ENCODE assay signal across 32 mouse cellular contexts in genomic region chr1:155713306-155713705, GRCm38 (mm10). TPM values are rescaled to one million over a fixed set of nuclear protein-coding genes. Genes with fewer than 3 reads are reported as not detected.
DNase-seq lines count a peak whose midpoint lies in the region; ATAC-seq lines count a peak whose summit lies in the region.
"Had no signal": no experiment of that assay in that cellular context is flagged by ENCODE, and none has a peak within 500 bp of the region (broad histone marks: within the 10 kb centered on the region; RNA-seq: fewer than 3 reads in every experiment).

No protein-coding gene starts in this region.

- no peak overlapping the region for H3K27ac ChIP-seq in intestine, embryonic 16.5 days (ENCODE audit: low read length)
- H3K27ac ChIP-seq: forebrain, embryonic 13.5 days; heart, embryonic 10.5 days; heart, embryonic 15.5 days; left cerebral cortex, adult 2 months; liver, embryonic 12.5 days; macrophage; midbrain, embryonic 13.5 days; neural tube, embryonic 13.5 days had no signal

- H3K4me1 ChIP-seq in intestine, embryonic 16.5 days (ENCODE audit: control insufficient read depth, insufficient read depth, low read length): no peaks in the 10 kb centered on the region
- H3K4me1 ChIP-seq: forebrain, embryonic 13.5 days; liver, embryonic 12.5 days had no signal

- no peak overlapping the region for H3K4me3 ChIP-seq in intestine, embryonic 16.5 days (ENCODE audit: low read length)
- H3K4me3 ChIP-seq: forebrain, embryonic 13.5 days; heart, embryonic 10.5 days; heart, embryonic 15.5 days; left cerebral cortex, adult 2 months; liver, embryonic 12.5 days; midbrain, embryonic 13.5 days; neural tube, embryonic 13.5 days had no signal

- no peaks in the 10 kb centered on the region for H3K27me3 ChIP-seq in intestine, embryonic 16.5 days (replicated peaks; ENCODE audit: control insufficient read depth, insufficient read depth, low read length)

- H3K9ac ChIP-seq in intestine, embryonic 16.5 days (ENCODE audit: low read depth, low read length): no peak overlapping the region
- H3K9ac ChIP-seq: forebrain, embryonic 13.5 days; heart, embryonic 15.5 days; liver, embryonic 12.5 days; liver, postnatal 0 days; midbrain, embryonic 13.5 days; neural tube, embryonic 13.5 days had no signal

- ATAC-seq in intestine, embryonic 16.5 days: no peak
- ATAC-seq: forebrain, embryonic 13.5 days; hindbrain, embryonic 16.5 days; liver, embryonic 12.5 days; liver, postnatal 0 days; midbrain, embryonic 13.5 days had no signal

- no peaks in the 10 kb centered on the region for H3K36me3 ChIP-seq in intestine, embryonic 16.5 days (ENCODE audit: control insufficient read depth, insufficient read depth, low read length)
- H3K36me3 ChIP-seq: heart, embryonic 10.5 days; heart, embryonic 15.5 days; liver, embryonic 12.5 days; midbrain, embryonic 13.5 days; neural tube, embryonic 13.5 days had no signal

- H3K4me2 ChIP-seq in intestine, embryonic 16.5 days (ENCODE audit: low read depth, low read length): no peak overlapping the region
- H3K4me2 ChIP-seq: forebrain, embryonic 13.5 days; heart, embryonic 15.5 days; liver, embryonic 12.5 days; midbrain, embryonic 13.5 days; neural tube, embryonic 13.5 days had no signal

- peak; percentile 44 for DNase-seq in adrenal gland, postnatal 10 days
- DNase-seq in adrenal gland, adult 2 months: no peak
- DNase-seq in layer of hippocampus, adult 11-12 months (ENCODE audit: low spot score): peak; percentile 24
- no peak for DNase-seq in layer of hippocampus, postnatal 10 days (ENCODE audit: low spot score in 2 of 2)
- DNase-seq in right cerebral cortex, adult 18-20 months: peak; percentile 54
- DNase-seq in right cerebral cortex, postnatal 25 days: no peak
- DNase-seq in layer of hippocampus, postnatal 36 days: peak; percentile 37 to 49
- DNase-seq: cerebellum, adult 8-10 months; cerebellum, postnatal 36 days; gastrocnemius, postnatal 14 days; heart, adult 11 months; kidney, adult 2 months; kidney, postnatal 36 days; left cerebral cortex, postnatal 4 days; liver, postnatal 0 days had no signal

- H3K9me3 ChIP-seq in intestine, embryonic 16.5 days (ENCODE audit: control insufficient read depth, low read length): no peaks in the 10 kb centered on the region
- H3K9me3 ChIP-seq: forebrain, embryonic 13.5 days; heart, embryonic 10.5 days; heart, embryonic 15.5 days; liver, embryonic 12.5 days; midbrain, embryonic 13.5 days; neural tube, embryonic 13.5 days had no signal

- 34% methylated on average over 2 of the region's 2 CpGs for WGBS in intestine, embryonic 16.5 days

RNA-seq across cellular contexts. Expression of gene Lhx4, which starts 38.2 kb away (rescaled TPM):
- not detected for total RNA-seq in adrenal gland, postnatal 10 days (2021)
- total RNA-seq in adrenal gland, adult 2 months (2021): under 1 TPM in 1 of 2 experiments, not detected in 1; 0.10 TPM
- 0.02 TPM in 1 of 2 replicates, not detected in the other for polyA plus RNA-seq in adrenal gland, adult 2 months (2012; rRNA removed)
- not detected for total RNA-seq in layer of hippocampus, postnatal 10 days (2021)
- not detected for total RNA-seq in layer of hippocampus, postnatal 36 days (2021)
- polyA plus RNA-seq in intestine, embryonic 16.5 days (2015; fragmentation: Nextera tagmentation; extraction: Ambion mirVana): 0.10 TPM in 1 of 2 replicates, not detected in the other
- total RNA-seq: CH12.LX; gastrocnemius, postnatal 14 days; heart, postnatal 25 days; left cerebral cortex, adult 2 months; megakaryocyte-erythroid progenitor cell, adult 5-6 weeks had no signal
- polyA plus RNA-seq: C2C12; heart, embryonic 10.5 days; heart, embryonic 15.5 days; kidney, adult 2 months; kidney, embryonic 16.5 days; limb, embryonic 14.5 days; liver, embryonic 12.5 days; liver, postnatal 0 days; lung, embryonic 16.5 days; macrophage had no signal

Comparison
In these comparisons a context has a peak if more than half of its experiments do, and no peak if none do; other contexts are left out.
1. DNase-seq: peak in adrenal gland, postnatal 10 days (single experiment), layer of hippocampus, adult 11-12 months (single experiment), right cerebral cortex, adult 18-20 months (single experiment) and layer of hippocampus, postnatal 36 days (2 of 2); none in adrenal gland, adult 2 months (single experiment), layer of hippocampus, postnatal 10 days (0 of 2) and right cerebral cortex, postnatal 25 days (single experiment).